Mouse (Mus musculus): ENCODE data around the gene Klk1b16.

DNA sequence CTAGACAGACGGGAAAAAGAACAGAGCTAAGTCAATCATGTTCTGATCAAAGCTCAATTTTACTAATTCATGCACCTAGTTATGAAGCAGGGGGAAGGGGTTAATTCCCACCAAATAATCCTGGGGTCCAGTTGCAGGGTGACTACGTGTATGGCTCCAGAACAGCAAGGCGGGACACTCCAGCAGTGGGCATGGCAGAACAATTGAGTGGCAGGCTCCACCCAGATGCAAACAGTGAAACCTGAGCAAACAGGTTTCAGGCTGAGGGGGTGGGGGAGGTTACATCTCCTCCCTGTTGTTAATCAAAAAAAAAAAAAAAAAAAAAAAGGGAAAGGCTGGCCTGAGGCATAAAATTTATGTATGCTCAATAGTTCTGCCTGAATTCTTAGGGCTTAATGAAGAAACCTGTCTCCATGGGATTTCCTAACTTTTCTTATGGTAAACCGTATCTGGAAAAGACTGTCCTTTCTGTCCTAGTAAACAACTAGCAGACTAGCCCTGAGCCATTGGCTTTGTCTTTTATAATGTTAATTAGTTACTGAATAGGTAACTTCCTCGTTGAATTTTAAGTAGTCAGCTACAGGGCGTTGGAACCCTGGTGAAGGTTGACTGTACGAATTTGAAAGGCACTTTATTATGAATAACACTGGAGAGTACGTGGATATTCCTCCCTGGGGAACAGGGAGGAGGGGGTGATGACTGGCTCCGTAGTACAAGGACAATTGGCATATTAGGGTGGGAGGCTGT is 42.9 kb downstream of the Klk1b16 start:
- TF ChIP-seq CTCF (IDR thresholded peaks at IDR 0.05 in 2 of 3, conservative IDR thresholded peaks at IDR 0.05 in 1 of 3; ENCODE audit: control insufficient read depth in 1 of 3, insufficient read depth in 1 of 3, low read depth in 2 of 3, low read length in 3 of 3, poor library complexity in 1 of 3, severe bottlenecking in 1 of 3), result no peak
- TF ChIP-seq POLR2A (IDR thresholded peaks at IDR 0.05; ENCODE audit: control insufficient read depth in 1 of 2, insufficient read depth in 1 of 2, low read depth in 1 of 2, low read length in 2 of 2, poor library complexity in 1 of 2), result no peak
- no peak for TF ChIP-seq GATA1 (IDR thresholded peaks at IDR 0.05; ENCODE audit: low read depth, low read length)
- no peak for TF ChIP-seq ZC3H11A (IDR thresholded peaks at IDR 0.05; ENCODE audit: low read depth, low read length)
- TF ChIP-seq KAT2A (conservative IDR thresholded peaks at IDR 0.05; ENCODE audit: low read depth, low read length), result no peak
- TF ChIP-seq TBP (IDR thresholded peaks at IDR 0.05; ENCODE audit: low read depth, low read length), result no peak
- TF ChIP-seq MEF2A (IDR thresholded peaks at IDR 0.05; ENCODE audit: extremely low read depth, insufficient replicate concordance, low read depth, low read length, poor library complexity, severe bottlenecking), result no peak
- TF ChIP-seq ELF1 (IDR thresholded peaks at IDR 0.05; ENCODE audit: low read depth, low read length), result no peak
- TF ChIP-seq ZKSCAN1 (IDR thresholded peaks at IDR 0.05; ENCODE audit: low read depth, low read length), result no peak
